Mouse (Mus musculus) embryo, embryonic 11 days (tissue): ENCODE data around the gene Slc2a12.

ENCODE experiments used
- DNase-seq: peaks from one replicate; pipeline ENCODE4 v3.0.0-alpha.2; 2015

Slc2a12 gene

DNA sequence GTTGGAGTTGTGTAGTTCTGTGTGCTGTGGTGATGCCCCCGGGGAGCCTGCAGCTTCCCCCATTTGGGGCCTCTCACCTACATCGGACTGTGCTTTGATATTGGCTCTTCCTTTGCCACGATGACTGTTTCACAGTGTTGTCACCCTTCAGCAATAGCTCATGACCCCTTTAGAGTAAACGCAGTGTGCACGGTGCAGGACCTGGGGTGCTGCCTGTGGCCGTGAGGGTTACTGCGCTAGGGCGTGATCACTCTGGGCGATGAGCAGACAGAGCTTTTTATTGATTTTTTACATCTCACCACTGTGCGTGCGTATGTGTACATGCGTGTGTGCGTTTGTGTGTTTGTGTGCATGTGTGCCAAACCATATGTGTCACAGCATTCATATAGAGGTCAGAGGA is 23.7 kb downstream of the Slc2a12 start:
- no peak for DNase-seq

DNA sequence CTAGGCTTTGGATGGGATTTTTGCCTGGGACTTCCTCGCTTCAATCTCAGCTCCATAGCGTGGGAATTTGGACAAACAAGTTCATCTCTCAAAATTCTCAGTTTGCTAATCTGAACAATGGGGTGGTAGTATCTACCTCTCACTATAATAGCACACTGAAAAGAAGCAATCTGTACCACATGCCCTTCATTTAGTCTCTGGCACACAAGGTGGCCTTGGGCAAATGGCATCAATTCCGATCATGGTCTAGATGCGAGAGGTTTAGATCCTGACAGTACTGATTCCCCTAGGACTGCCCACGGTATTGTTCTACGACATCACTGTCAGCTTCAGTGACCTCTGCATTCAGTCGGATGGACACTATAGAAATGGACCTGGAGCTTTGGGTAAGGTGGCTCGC is 29.4 kb downstream of the Slc2a12 start:
- DNase-seq: no peak

DNA sequence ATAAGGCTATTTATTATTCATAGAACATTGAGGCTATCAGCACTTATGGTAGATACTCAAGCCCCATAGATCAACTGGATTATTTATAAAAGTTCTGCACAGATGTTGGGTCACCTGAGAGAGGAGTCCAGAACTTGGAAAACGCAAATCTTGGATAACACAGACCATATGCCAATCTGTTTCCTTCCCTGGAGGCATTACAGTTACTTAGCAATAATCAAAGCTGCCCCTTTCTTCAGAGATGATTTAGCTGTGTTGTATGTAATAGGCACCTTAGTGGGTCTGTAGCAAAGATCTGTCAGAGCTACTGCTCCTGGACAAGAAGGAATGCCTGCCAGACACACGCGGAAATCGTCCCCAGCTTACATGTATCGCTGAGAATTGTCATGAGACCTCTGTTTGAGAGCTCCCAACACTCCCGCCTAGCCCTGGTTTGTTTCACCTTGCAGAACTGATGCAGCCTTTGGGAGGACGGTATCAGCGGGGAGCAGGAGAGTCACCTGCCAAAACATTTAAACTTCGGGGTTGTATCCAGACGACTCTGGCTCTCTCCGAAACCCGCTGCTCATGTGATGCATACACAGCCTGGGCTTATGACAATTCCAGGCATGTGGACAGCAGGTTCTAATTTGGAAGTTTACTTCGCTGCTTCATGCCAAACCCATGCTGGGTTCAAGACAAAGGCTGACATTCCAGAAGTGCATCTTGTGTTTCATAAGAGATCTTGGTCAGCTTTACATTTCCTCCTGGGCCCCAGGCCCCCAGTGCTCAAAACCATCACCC is 31.2 kb downstream of the Slc2a12 start:
- DNase-seq: peak; percentile 40

DNA sequence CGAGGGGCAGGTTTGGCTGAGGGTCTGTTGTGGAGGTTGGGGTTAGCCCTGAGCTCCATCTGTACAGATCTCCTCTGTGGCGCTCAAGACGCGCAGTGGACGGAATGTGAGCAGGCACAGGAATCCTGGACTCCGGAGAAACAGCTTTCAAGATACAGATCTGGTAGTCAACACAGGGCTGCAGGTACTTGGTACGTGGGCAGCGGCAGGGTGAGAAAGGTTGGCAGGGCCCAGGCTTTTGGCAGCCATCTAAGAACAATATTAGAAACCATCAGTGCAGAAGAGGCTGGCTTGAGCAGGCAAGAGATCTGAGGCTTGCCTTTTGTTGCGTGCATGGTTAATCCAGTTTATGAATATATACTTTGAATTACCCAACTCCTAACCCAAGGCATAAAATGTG is 51.4 kb downstream of the Slc2a12 start:
- no peak for DNase-seq

DNA sequence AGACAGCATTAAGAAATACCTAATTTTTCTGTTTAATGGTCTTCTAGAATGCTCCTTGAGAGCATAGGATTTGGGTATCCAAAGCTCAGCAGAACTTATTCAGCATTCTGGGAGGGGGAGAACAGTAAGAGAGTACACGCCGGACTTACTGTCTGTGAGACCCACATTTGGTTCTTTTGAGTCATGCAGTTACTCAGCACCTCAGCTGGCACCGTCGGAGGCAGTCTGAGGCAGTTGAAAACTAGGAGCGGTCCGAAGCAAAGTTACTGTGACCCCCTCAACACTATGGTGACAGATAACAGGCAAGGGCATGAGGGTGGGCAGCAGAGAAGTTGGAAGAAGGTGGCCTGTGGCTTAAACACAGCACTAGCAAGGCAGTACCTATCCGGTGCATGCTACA is 52.1 kb downstream of the Slc2a12 start:
- no peak for DNase-seq

DNA sequence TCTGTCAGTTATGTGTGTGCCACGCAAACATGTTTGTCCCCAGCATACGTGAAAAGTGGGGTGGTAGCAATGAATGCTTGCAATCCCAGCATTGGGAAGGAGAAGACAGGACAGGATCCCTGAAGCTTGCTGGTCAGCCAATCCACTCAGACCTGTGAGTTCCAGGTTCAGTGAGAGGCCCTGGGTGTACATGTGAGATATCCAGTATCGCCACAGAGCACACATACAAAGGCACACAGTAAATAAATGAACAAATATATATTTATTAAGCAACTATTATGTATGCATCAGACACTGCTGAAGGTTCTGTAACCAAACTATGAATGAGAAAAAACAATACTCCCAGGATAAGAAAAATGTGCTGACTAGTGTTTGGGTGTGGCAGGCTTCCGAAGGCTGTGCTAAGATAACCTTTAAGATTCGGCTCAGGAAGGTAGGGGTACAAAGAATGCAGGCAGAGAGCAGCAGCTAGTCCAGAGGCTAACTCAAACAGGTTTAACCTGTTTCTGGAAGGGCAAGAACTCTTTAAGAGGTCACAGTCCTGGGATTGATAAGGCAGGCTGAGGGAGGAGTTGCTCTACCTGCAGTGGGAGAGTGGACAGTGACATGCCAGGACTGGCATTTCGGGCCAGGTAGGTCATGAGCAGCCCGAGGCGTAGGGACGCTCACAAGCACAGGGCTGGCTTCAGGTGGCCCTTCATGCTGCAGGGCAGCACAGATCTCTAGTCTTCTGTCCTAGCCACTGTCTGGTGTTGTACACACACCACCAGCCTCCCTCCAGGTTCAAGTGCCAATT is 53.5 kb downstream of the Slc2a12 start:
- DNase-seq: no peak

DNA sequence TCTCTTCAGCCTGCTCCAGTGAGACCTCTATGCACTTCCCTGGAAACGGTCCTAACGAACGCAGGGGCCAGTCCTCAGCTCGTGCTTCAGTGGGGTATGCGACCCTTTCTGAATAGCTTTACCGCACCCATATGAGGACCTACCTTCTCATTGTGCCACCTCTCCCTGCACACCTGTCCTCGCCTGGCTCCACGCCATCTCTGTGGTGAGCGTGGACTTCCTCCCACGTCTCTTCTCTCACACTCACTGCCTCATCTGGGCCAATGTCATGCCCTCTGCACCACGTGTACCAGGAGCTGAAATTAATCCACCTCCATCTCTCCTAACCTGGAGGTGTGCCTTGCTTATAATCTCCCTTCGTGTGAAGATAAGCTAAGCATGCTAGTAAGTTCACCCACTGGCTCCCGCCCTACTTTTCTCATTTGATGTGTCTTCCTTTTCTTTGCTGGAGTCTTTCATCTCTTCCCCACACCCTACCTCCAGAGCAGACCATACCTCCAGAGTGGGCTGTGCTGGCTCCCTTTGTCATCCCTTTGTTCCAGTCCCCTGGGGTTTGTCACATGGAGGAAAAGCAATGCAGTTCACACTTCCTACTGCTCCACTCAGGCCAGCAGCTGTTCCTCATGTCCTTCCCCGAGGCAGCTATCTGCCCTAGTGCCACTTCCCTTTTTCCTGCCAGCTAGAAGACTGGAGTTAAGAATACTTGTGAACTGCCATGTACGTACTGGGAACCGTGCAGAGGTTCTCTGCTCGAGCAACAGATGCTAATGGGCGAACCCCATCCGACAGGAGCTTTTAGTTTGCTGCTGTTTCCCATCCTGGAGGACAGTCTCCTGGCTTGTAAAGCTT is 54.9 kb downstream of the Slc2a12 start:
- no peak for DNase-seq

DNA sequence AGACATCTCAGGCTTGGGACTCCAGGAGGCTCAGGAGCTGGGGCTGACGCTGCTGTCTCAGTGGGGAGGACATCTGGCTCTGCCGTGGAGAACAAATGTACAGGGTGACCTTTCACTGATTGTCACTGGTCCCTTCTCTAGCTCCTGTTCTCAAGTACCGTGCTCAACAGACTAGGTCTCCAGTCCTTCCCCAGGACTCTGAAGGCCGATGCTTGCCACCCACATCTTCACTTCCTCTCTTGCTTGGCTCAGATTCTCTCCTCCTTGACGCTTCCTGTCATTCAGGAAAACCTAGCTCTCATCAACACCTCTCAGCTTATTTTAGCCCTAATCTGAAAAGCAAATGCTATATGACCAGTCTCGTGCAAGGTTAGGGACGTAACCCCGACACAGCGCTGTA is 56.0 kb downstream of the Slc2a12 start:
- DNase-seq: no peak

DNA sequence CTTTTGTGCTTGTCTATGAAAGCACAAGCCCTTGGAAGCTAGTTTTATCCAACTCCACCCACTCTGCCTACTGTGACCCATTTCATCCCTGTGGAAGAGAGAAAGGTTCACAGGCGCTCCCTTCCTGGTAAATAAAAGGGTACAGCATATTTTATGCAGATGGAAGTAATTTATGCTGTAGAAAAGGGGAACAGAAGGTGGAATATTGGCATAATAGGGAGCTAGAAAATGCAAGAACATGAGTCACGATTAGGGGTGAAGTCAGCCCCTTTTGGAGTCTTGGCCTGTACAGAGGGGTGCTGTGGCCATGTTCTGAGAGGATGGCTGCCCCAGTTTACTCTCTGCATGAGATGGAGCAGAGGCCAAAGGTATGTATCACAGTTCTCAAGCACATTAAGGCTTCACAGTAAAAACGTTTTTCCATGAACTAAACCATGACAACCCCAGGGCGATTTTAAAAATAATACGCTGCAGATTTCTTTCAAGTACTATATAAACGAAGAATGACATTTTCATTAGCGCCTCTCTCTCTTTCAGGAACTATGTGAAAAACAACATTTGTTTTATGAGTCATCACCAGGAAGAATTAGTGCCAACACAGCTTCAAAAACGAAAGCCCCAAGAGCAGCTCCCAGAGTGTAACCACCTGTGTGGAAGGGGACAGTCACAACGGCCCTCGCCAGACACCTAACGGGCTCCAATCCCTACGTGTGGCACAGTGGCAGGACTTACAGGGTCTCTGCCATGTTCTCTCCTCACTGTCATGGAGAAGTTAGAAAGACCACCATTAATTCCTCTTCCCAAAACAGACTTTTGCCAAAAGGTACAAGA is 56.9 kb downstream of the Slc2a12 start:
- DNase-seq: no peak

DNA sequence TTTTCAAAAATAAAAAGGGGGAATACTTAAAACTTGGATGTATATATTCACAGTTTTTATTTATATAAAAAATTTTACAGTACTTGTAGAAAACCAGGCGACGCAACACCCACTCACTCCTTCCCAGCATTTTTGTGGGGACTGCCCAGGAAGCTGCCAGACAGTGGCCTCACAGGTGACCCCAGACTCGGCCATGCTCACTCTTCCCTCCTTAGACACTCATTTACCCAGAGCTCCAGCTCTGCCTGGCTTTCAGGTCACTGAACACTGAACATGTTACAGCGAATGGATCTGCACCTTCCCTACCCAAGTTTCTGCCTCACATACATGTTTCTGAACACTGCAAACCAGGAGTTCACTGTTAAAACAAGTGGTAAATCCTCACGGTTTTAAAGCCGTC is 59.0 kb downstream of the Slc2a12 start:
- no peak for DNase-seq

DNA sequence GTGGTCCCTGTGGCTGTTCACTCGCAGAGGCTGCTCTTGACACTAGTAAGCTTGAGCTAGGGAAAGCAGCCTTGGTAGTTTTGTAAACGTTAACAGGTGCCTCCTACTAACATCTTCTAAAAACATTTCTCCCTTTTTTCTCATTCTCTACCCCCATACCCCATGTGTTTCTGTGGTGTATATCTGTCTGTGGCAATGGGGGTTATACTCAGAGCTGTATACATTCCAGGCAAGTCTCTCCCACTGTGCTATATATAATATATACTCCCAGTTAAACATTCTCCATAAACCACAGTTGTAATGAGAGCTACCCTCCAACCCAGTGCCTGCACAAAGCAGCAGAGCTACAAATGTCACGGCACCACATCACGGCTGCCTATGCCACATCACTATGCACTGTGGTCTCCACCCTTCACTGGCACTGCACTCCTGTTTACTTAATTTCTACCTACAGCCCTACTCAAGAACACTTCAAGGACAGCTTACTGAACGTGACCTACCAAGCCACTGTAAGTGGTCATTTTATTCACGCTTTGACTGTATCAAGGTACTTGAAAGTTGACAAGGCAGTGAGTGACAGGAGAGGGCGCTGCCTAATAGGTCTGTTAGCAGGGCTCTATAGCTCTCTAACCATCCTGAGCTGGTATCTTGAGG is 63.5 kb downstream of the Slc2a12 start:
- DNase-seq: no peak

DNA sequence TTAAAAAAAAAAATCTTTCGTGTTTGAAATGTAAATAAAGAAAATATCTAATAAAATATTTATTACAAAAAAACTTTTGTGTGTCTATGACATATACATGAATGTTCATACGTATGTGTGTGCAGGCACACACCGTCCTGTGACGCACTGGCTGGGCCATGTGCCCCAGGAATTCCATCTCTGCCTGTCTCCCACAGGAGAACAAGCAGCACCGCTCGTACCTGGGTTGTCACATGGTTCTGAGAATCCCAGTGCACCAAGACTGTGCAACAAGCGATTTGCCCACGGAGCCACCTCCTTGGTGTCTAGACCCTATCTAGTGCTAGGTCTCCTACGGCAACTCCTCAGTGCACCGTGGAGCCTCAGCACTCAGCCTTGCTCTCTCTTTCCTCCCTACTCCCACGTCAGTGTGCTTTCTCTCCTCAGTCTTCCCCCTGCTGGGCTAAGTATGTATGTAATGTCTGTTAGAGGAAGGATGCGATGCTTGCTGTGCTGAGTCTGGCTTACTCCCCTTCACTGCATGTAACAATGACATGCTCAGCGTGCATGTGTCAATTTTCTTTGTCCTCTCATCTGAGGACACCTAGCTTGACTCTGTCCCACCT is 65.5 kb downstream of the Slc2a12 start:
- DNase-seq: no peak

DNA sequence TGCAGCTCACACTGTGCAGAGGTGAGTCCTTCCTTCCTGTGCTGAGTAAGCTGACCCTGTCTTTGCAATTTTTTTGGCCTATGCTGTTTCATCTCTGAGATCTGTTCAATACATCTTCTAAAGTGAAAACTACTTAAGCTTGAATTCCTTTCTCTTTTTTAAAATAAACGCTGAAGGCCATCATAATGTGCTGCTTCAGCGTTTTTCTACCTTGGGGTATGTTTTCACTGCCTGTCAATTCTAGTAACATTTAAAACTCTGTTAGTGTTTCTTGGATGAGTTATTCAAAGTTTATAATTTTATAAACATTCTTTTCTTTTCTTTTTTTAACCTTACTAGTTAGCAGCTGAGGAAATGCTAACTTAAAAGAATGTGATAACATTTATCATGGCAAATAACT is 68.1 kb downstream of the Slc2a12 start:
- no peak for DNase-seq

DNA sequence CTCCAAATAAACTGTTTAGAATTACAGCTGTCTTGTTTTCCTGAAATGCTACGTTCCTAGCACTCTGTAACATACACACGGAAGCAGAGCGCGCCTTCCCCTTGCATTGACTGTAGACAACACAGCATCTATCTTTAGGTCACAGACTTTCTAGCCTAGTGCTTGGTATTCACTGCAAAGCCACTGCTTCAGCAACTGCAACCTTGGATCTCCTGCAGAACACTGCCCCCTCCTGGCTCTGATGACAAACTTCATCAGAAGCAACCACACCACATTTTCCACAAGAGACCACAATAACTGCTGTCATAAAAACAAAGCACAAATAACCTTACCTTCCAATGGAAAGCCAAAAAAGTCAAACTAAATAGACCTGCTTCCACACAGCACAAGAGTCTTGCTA is 69.7 kb downstream of the Slc2a12 start:
- peak; percentile 68 for DNase-seq

DNA sequence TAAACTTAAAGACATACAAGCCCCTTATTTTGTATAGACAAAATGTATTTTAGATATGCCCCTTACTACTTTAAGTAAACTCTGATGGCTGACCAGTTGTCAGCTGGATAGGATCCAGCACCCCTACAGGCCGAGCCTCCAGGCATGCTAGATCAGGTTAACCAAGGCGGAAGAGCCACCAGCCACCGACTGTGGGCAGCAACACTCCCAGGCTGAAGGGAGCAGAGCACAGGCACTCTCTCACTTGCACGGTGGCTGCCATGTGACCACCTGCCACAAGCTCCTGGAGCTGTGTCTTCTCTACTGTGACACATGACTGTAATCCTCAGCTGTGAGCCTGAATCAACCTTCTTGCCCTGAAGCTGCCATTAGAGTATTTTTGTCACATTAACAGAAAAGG is 73.7 kb downstream of the Slc2a12 start:
- DNase-seq: no peak

DNA sequence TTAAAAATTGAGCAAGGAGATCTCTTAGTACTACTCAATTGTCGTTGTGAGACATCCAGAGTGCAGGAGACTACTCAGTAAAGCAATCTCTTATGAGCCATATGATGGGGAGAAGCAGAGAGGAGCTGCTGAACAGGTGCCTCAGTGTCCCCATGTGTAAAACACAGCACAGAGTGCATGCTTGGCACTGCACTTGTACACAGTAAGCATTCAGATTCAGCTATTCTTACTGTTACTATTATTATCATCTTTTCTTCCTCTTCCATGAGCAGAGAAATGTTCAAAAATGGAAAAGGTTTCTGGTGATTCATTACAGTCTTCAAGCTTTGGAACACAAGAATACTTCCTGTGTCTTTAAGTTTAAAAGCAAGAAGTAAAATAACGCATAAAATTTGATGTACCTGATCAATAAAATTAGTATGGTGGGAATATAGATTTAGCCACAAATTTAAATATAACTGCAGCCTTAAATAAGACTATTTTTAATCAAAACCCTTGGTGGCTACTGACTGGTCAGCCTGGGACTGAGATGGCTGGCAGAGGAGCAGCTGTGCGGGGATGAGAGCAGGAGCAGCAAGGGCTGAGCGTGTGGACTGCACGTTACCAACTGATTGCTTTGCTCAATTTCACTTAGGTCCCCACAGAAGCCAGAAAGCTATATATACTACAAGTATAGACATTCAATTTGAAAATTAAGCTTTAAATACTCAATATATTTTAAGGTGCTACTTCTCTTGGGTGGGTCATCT is 76.1 kb downstream of the Slc2a12 start:
- no peak for DNase-seq

DNA sequence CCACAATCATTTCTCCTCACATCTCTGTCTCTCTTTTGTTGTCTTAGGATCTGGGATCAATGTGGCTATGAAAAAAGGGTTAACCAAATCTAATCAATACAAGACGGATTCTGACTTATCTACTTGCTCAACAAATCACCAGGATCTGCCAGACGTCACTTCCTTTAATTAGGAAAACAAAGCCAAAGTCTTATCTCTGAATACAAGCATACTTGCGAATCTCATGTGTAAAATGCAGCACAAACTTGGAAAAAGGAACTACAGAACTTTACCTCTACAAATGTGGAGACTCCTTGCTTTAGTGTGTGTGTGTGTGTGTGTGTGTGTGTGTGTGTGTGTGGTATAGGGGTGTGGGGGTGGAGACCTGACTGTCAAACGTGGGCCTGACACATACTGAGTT is 80.4 kb downstream of the Slc2a12 start:
- DNase-seq: no peak

DNA sequence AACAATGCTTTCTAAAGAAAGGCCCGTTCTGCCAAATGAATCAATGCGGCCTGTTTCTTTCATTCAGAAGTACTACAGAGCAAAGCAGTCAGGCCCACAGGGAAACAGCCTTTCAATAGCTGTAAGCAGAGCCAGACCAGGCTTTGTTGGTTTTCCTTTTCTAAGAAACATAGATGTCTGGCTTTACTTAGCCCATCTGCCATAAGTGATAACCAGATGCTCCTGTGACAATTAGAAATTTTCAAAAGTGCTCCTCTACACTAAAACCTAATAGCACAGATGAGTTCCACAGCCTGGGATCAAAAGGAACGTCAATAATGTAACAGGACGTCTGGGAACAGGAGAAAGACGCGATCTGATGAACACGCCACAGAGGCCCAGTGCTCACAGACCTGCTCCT is 81.5 kb downstream of the Slc2a12 start:
- DNase-seq: no peak

DNA sequence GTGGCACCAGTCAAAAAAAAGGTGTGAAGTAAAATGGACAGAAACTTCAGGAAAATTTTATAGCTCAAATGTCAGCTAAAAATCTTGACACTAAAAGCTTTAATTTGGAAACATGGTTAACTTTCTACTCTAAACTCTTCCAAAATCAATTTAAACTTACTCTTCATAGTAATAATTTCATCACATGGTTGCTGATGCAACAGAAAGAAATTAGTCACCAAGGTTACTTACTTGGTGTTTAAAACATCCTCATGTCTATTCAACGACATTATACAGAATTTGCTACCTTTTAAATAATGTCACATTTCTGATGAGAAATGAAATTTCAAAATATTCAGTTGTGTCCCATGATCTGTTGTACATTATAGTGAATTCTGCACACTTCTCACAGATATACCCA is 83.4 kb downstream of the Slc2a12 start:
- no peak for DNase-seq

DNA sequence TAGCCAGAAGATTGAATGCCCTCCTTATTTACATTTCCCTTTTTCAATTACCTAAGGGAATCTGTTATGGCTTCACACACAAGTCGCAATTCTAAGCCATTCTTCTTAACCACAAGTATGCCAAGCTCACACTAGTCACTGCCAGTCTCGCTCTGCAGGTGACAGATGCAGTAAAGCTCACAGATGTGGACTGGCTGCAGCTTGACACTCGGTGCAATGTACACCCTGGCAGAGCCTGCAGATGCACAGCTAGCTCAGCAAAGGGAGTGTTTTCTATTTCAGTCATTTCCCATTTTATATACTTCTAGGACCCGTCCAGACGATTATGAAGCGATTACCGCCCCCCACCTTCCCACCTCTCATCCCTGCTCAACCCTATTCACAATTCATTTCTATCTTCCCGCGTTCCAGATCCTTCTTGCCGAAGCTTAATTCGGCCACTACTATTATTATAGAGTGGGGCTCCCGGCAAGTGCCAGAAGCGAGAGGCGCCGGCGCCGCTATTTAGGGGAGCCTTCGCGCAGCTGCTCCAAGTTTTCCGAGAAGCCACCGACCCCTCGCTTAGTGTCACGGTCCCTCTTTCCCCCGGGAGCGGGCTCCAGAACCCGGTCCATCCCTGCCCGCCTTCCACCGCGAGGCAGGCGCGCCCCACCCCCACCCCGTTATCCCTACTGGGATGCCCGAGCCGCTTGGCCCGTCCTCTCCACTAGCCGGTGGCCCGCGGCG is 85.6 kb downstream of the Slc2a12 start:
- peak; percentile 10 for DNase-seq
